Mouse (Mus musculus) midbrain, embryonic 15.5 days (tissue): ENCODE measurements around the gene Gm4216. TPM values are rescaled to one million over a fixed set of nuclear protein-coding genes. Genes with fewer than 3 reads are reported as not detected.
"Not testable (repeated sequence)": the region's sequence is repeated elsewhere in the genome, so short reads cannot be mapped to it uniquely, and the experiment has no call there.

Source experiments
- ATAC-seq: fragments of 200-750 bp; cut with Nextera tagmentation; replicated peaks from 2 replicates; pipeline ENCODE4 v1.8.0; 2017; ENCODE audit warnings: moderate TSS enrichment
- H3K27ac ChIP-seq: fragments of 300-500 bp; sonication (generic); 2 replicates; pipeline ENCODE4 v1.5.1; 2015; ENCODE audit warnings: mild to moderate bottlenecking, inconsistent platforms
- H3K27me3 ChIP-seq: fragments of 300-500 bp; sonication (generic); replicated peaks from 2 replicates; pipeline ENCODE4 v1.6.1; 2015; ENCODE audit warnings: inconsistent platforms
- H3K36me3 ChIP-seq: fragments of 300-500 bp; sonication (generic); replicated peaks from 2 replicates; pipeline ENCODE4 v1.6.1; 2015; ENCODE audit warnings: inconsistent platforms
- H3K4me1 ChIP-seq: fragments of 300-500 bp; sonication (generic); 2 replicates; pipeline ENCODE4 v1.6.1; 2015; ENCODE audit warnings: inconsistent platforms
- H3K4me2 ChIP-seq: fragments of 300-500 bp; sonication (generic); 2 replicates; pipeline ENCODE4 v1.6.1; 2015; ENCODE audit warnings: inconsistent platforms, mild to moderate bottlenecking, moderate library complexity
- H3K4me3 ChIP-seq: fragments of 300-500 bp; sonication (generic); 2 replicates; pipeline ENCODE4 v1.5.1; 2015; ENCODE audit warnings: mild to moderate bottlenecking, inconsistent platforms
- H3K9ac ChIP-seq: fragments of 300-500 bp; sonication (generic); 2 replicates; pipeline ENCODE4 v1.6.1; 2015; ENCODE audit warnings: mild to moderate bottlenecking, inconsistent platforms
- H3K9me3 ChIP-seq: fragments of 300-500 bp; sonication (generic); 2 replicates; pipeline ENCODE4 v1.6.1; 2016; ENCODE audit warnings: inconsistent platforms
- WGBS: fragments of 180-500 bp; shearing (Covaris S2); methylation state at CpG from one replicate; pipeline ENCODE4 v1.1.7; 2015; ENCODE audit warnings: mixed read lengths; 5-methylcytosine and 5-hydroxymethylcytosine counted together
- polyA plus RNA-seq: library from polyadenylated mRNA; unstranded; fragments of >200 nt; fragmentation: Nextera tagmentation; extraction: Ambion mirVana; gene quantifications from 2 replicates; pipeline ENCODE4 v1.2.1, GENCODE M21; 2015

The Gm4216 gene
- not detected in 2 replicates for polyA plus RNA-seq

DNA sequence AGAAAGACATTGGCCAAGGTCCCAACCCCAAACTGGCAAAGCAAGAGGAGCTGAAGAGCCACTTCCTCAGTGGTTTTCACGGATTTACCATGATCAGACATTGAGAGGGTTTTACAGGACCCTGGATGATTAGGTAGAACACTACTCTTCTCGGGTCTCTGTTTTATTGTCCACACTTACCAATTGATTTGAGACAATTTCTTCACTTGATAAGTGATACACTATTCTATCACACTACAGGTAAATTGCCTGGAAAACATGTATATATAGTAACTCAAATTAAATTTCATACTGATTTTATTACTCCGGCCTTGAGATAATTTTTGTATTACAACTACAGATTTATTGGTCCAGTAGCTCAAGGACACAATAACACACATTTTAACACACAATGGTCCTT lies at the start of gene Gm4216:
TSS of gene Gm4216 (minus strand) at position 101 of the 400 bp plus-strand sequence.
- H3K4me1 ChIP-seq, H3K27me3 ChIP-seq, H3K4me2 ChIP-seq, H3K9me3 ChIP-seq, H3K9ac ChIP-seq, H3K36me3 ChIP-seq, H3K27ac ChIP-seq, H3K4me3 ChIP-seq, ATAC-seq: not testable (repeated sequence)
- no CpG with 5 or more reads among the region's 3 CpGs for WGBS

DNA sequence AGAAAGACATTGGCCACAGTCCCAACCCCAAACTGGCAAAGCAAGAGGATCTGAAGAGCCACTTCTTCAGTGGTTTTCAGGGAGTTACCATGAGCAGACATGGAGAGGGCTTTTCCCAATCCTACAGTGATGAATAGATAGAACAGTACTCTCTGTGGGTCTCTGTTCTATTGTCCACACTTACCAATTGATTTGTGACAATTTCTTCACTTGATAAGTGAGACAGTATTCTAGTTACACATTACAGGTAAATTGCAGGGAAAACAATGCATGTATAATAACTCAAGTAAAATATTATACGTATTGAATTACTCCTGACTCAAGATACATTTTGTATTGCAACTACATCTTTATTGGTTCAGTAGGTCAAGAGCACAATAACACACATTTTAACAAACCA lies 47.6 kb upstream of the Gm4216 start, which contains the start of gene Gm8720:
TSS of gene Gm8720 (minus strand) at position 101 of the 400 bp plus-strand sequence.
- not testable (repeated sequence) for H3K9ac ChIP-seq, H3K4me2 ChIP-seq, H3K27me3 ChIP-seq, H3K36me3 ChIP-seq, ATAC-seq, H3K27ac ChIP-seq, H3K4me1 ChIP-seq, H3K4me3 ChIP-seq, H3K9me3 ChIP-seq
- WGBS = no CpG with 5 or more reads among the region's 1 CpGs

DNA sequence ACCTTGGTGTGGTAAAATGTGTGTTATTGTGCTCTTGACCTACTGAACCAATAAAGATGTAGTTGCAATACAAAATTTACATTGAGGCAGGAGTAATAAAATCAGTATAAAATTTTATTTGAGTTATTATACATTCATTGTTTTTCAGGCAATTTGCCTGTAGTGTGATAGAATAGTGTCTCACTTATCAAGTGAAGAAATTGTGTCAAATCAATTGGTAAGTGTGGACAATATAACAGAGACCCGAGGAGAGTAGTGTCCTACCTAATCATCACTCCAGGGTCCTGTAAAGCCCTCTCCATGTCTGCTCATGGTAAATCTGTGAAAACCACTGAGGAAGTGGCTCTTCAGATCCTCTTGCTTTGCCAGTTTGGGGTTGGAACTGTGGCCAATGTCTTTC lies 35.5 kb upstream of the Gm4216 start, which contains the start of gene Vmn1r163:
TSS of gene Vmn1r163 (plus strand) at position 301 of the 400 bp plus-strand sequence.
- H3K9ac ChIP-seq, H3K27me3 ChIP-seq, H3K9me3 ChIP-seq, H3K36me3 ChIP-seq, H3K27ac ChIP-seq, H3K4me3 ChIP-seq, H3K4me1 ChIP-seq, ATAC-seq, H3K4me2 ChIP-seq: not testable (repeated sequence)
- no CpG with 5 or more reads among the region's 1 CpGs for WGBS

- ATAC-seq, H3K27me3 ChIP-seq, H3K9ac ChIP-seq, H3K4me3 ChIP-seq, H3K4me2 ChIP-seq, H3K27ac ChIP-seq, H3K9me3 ChIP-seq, H3K4me1 ChIP-seq, H3K36me3 ChIP-seq: not testable (repeated sequence)
- no CpG with 5 or more reads among the region's 5 CpGs for WGBS
Observed at GRCm38 (mm10) chr7:22984573-22984972, 35.1 kb downstream of the Gm4216 start, which contains the start of gene Gm4214. Gene Gm4214 (minus strand): TSS chr7:22984673.

Other genes with a start within 250 kb of the Gm4216 start
- gene Vmn1r158, start 229.1 kb downstream of the Gm4216 start, polyA plus RNA-seq = not detected in 2 replicates
- gene Vmn1r159, start 176.3 kb downstream of the Gm4216 start, polyA plus RNA-seq = not detected in 2 replicates
- gene Vmn1r160, start 148.7 kb downstream of the Gm4216 start, polyA plus RNA-seq = not detected in 2 replicates
- gene Gm4214, start 35.2 kb downstream of the Gm4216 start, polyA plus RNA-seq = not detected in 2 replicates
- not detected in 2 replicates for gene Vmn1r163, start 35.6 kb upstream of the Gm4216 start, polyA plus RNA-seq
- not detected in 2 replicates for gene Gm8720, start 47.5 kb upstream of the Gm4216 start, polyA plus RNA-seq
- gene Gm10662, start 124.6 kb upstream of the Gm4216 start, polyA plus RNA-seq = not detected in 2 replicates
- not detected in 2 replicates for gene Vmn1r165, start 197.4 kb upstream of the Gm4216 start, polyA plus RNA-seq
- not detected in 2 replicates for gene Vmn1r166, start 231.8 kb upstream of the Gm4216 start, polyA plus RNA-seq